Mouse (Mus musculus): ENCODE results near the gene Tuba4a.

The Tuba4a gene

GRCm38 (mm10) chr1:75219531-75219930, at the start of gene Tuba4a:
Gene Tuba4a, minus strand, starts transcription at chr1:75219865.
- no peak for DNase-seq (ENCODE audit: low spot score)

GRCm38 (mm10) chr1:75264091-75264880, 44.6 kb upstream of the Tuba4a start, which contains the start of gene Ptprn:
Gene Ptprn, minus strand, starts transcription at chr1:75264502.
- DNase-seq (ENCODE audit: low spot score) = no peak

- DNase-seq (ENCODE audit: low spot score) = no peak
These were observed 43.6 kb upstream of the Tuba4a start for GRCm38 (mm10) chr1:75262969-75263951.

- DNase-seq (ENCODE audit: low spot score) = no peak
These were observed 41.6 kb upstream of the Tuba4a start for GRCm38 (mm10) chr1:75261278-75261677.

GRCm38 (mm10) chr1:75255516-75256046, 35.9 kb upstream of the Tuba4a start:
- DNase-seq (ENCODE audit: low spot score) = no peak

GRCm38 (mm10) chr1:75254625-75255013, 35.0 kb upstream of the Tuba4a start:
- no peak for DNase-seq (ENCODE audit: low spot score)

GRCm38 (mm10) chr1:75253849-75254624, 34.4 kb upstream of the Tuba4a start:
- peak; percentile 75 for DNase-seq (ENCODE audit: low spot score)

GRCm38 (mm10) chr1:75253029-75253428, 33.4 kb upstream of the Tuba4a start:
- DNase-seq (ENCODE audit: low spot score) = no peak

- no peak for DNase-seq (ENCODE audit: low spot score)
These were observed 32.6 kb upstream of the Tuba4a start for GRCm38 (mm10) chr1:75252308-75252707.

GRCm38 (mm10) chr1:75251112-75251970, 31.7 kb upstream of the Tuba4a start:
- DNase-seq (ENCODE audit: low spot score) = peak; percentile 88

GRCm38 (mm10) chr1:75250498-75250897, 30.8 kb upstream of the Tuba4a start:
- no peak for DNase-seq (ENCODE audit: low spot score)

GRCm38 (mm10) chr1:75248041-75248772, 28.5 kb upstream of the Tuba4a start:
- DNase-seq (ENCODE audit: low spot score) = peak; percentile 34

- DNase-seq (ENCODE audit: low spot score) = no peak
These were observed 27.6 kb upstream of the Tuba4a start for GRCm38 (mm10) chr1:75247071-75247930.

- DNase-seq (ENCODE audit: low spot score) = no peak
These were observed 25.2 kb upstream of the Tuba4a start for GRCm38 (mm10) chr1:75244836-75245235.

- DNase-seq (ENCODE audit: low spot score) = no peak
These were observed 24.6 kb upstream of the Tuba4a start for GRCm38 (mm10) chr1:75244175-75244826.

- DNase-seq (ENCODE audit: low spot score) = no peak
These were observed 23.7 kb upstream of the Tuba4a start for GRCm38 (mm10) chr1:75243411-75243810.

GRCm38 (mm10) chr1:75239591-75239990, 19.9 kb upstream of the Tuba4a start:
- no peak for DNase-seq (ENCODE audit: low spot score)

Data from T-cell, adult 2 months (primary cell).